Mouse (Mus musculus) layer of hippocampus, postnatal 25 days (tissue): Measurements from ENCODE around the gene Arl6ip5. TPM values are rescaled to one million over a fixed set of nuclear protein-coding genes. Genes with fewer than 3 reads are reported as not detected.
"Not testable (repeated sequence)": the region's sequence is repeated elsewhere in the genome, so short reads cannot be mapped to it uniquely, and the experiment has no call there.

Experiments used
- DNase-seq, 2 experiments: peaks; one replicate each; pipeline ENCODE4 v3.0.0; 2022; ENCODE audit warnings: mixed read lengths in 2 of 2, low spot score in 1 of 2; ENCODE audit errors: extremely low spot score in 1 of 2
- total RNA-seq, 2 experiments: library from RNA; stranded (reverse); gene quantifications; 2 replicates each; pipeline ENCODE4 v1.2.3; 2021

Arl6ip5 gene
- total RNA-seq, 2 experiments from 2014 or later, result 180 to 192 TPM

- no peak for DNase-seq
These were observed 12.5 kb downstream of the Arl6ip5 start for GRCm38 (mm10) chr6:97222931-97223467.

- no peak for DNase-seq
These were observed 13.1 kb downstream of the Arl6ip5 start for GRCm38 (mm10) chr6:97223566-97223965.

- no peak for DNase-seq
These were observed 14.0 kb downstream of the Arl6ip5 start for GRCm38 (mm10) chr6:97224505-97224904.

GRCm38 (mm10) chr6:97226083-97226491, 15.6 kb downstream of the Arl6ip5 start:
- DNase-seq, result no peak

GRCm38 (mm10) chr6:97227067-97227847, 16.8 kb downstream of the Arl6ip5 start:
- DNase-seq, result no peak

- DNase-seq, result no peak
These were observed 24.6 kb downstream of the Arl6ip5 start for GRCm38 (mm10) chr6:97234911-97235668.

- DNase-seq, result no peak
These were observed 25.6 kb downstream of the Arl6ip5 start for GRCm38 (mm10) chr6:97236088-97236487.

GRCm38 (mm10) chr6:97239360-97239759, 28.9 kb downstream of the Arl6ip5 start:
- no peak for DNase-seq

- no peak for DNase-seq
These were observed 29.6 kb downstream of the Arl6ip5 start for GRCm38 (mm10) chr6:97240092-97240491.

- no peak for DNase-seq
These were observed 32.0 kb downstream of the Arl6ip5 start for GRCm38 (mm10) chr6:97242522-97242921.

GRCm38 (mm10) chr6:97245200-97245599, 34.7 kb downstream of the Arl6ip5 start:
- no peak for DNase-seq

- peak in 1 of 2 experiments; percentile 58 for DNase-seq
These were observed 40.5 kb downstream of the Arl6ip5 start for GRCm38 (mm10) chr6:97250966-97251365.

GRCm38 (mm10) chr6:97252086-97252485, 41.6 kb downstream of the Arl6ip5 start:
- DNase-seq, result no peak

- no peak for DNase-seq
These were observed 42.3 kb downstream of the Arl6ip5 start, which contains the start of gene Lmod3 for GRCm38 (mm10) chr6:97252711-97253221. Gene Lmod3 (minus strand): TSS chr6:97252759.

GRCm38 (mm10) chr6:97258489-97258888, 48.0 kb downstream of the Arl6ip5 start:
- DNase-seq, result no peak

GRCm38 (mm10) chr6:97259926-97260325, 49.4 kb downstream of the Arl6ip5 start:
- not testable (repeated sequence) for DNase-seq

GRCm38 (mm10) chr6:97262229-97262628, 51.7 kb downstream of the Arl6ip5 start:
- DNase-seq, result no peak

- not testable (repeated sequence) for DNase-seq
These were observed 53.3 kb downstream of the Arl6ip5 start for GRCm38 (mm10) chr6:97263750-97264149.

- DNase-seq, result no peak
These were observed 54.8 kb downstream of the Arl6ip5 start for GRCm38 (mm10) chr6:97265240-97265639.

GRCm38 (mm10) chr6:97265705-97266104, 55.2 kb downstream of the Arl6ip5 start:
- DNase-seq, result no peak

GRCm38 (mm10) chr6:97266661-97267060, 56.2 kb downstream of the Arl6ip5 start:
- no peak for DNase-seq
